Mouse (Mus musculus): ENCODE results near the gene Gm10309. TPM values are rescaled to one million over a fixed set of nuclear protein-coding genes. Genes with fewer than 3 reads are reported as not detected.
A peak's percentile ranks its signal among the peaks of the same experiment; 100 is the strongest.

Gm10309 gene
- polyA plus RNA-seq, 1 experiment from 2014 or later = 0.45 TPM

GRCm38 (mm10) chr17:86507342-86508211 lies 2.5 kb upstream of the Gm10309 start:
- Histone ChIP-seq H3K4me3 (no peak overlapping the region), H3K4me2 (no peak overlapping the region), H3K27ac (no peak overlapping the region), H3K36me3 (replicated peaks) (no peaks in the 10 kb centered on the region), H3K9me3 (no peaks in the 10 kb centered on the region), H3K9ac (no peak overlapping the region), H3K27me3 (replicated peaks) (no peaks in the 10 kb centered on the region), H3K4me1 (0 out of 2 replicates have a peak, but pooled peaks cover 4% of the 10 kb centered on the region)
- 0 out of 2 replicates have a peak, but pooled peaks have one; percentile 14 for ATAC-seq (replicated peaks)
- WGBS = 66% methylated on average over 19 of the region's 19 CpGs

GRCm38 (mm10) chr17:86506881-86507280 lies 1.8 kb upstream of the Gm10309 start:
- WGBS = 71% methylated on average over 5 of the region's 5 CpGs

GRCm38 (mm10) chr17:86503208-86503897 lies 1.7 kb downstream of the Gm10309 start:
- H3K36me3 ChIP-seq (replicated peaks) = no peaks in the 10 kb centered on the region
- ATAC-seq (replicated peaks) = no peak
- H3K9ac ChIP-seq = no peak overlapping the region
- no peak overlapping the region for H3K4me2 ChIP-seq
- no peak overlapping the region for H3K4me3 ChIP-seq
- no peaks in the 10 kb centered on the region for H3K9me3 ChIP-seq
- H3K27me3 ChIP-seq (replicated peaks) = no peaks in the 10 kb centered on the region
- 0 out of 2 replicates have a peak, but pooled peaks cover 4% of the 10 kb centered on the region for H3K4me1 ChIP-seq
- H3K27ac ChIP-seq = no peak overlapping the region
- WGBS = 93% methylated on average over 9 of the region's 9 CpGs

More at GRCm38 (mm10) chr17:86506881-86507280, 1.8 kb upstream of the Gm10309 start:
- Histone ChIP-seq H3K27me3 (replicated peaks) (no peaks in the 10 kb centered on the region), H3K4me3 (no peak overlapping the region), H3K36me3 (replicated peaks) (no peaks in the 10 kb centered on the region), H3K4me2 (no peak overlapping the region), H3K9me3 (no peaks in the 10 kb centered on the region), H3K27ac (0 out of 2 replicates have a peak overlapping the region, but pooled peaks have one; percentile 23), H3K9ac (no peak overlapping the region), H3K4me1 (0 out of 2 replicates have a peak, but pooled peaks cover 4% of the 10 kb centered on the region)
- ATAC-seq (replicated peaks) = no peak

GRCm38 (mm10) chr17:86501393-86501792 lies 3.6 kb downstream of the Gm10309 start:
- Histone ChIP-seq H3K27ac (no peak overlapping the region), H3K4me1 (no peaks in the 10 kb centered on the region), H3K9ac (no peak overlapping the region), H3K9me3 (no peaks in the 10 kb centered on the region), H3K27me3 (replicated peaks) (no peaks in the 10 kb centered on the region), H3K36me3 (replicated peaks) (no peaks in the 10 kb centered on the region), H3K4me3 (no peak overlapping the region), H3K4me2 (no peak overlapping the region)
- ATAC-seq (replicated peaks) = no peak
- 89% methylated on average over 4 of the region's 4 CpGs for WGBS

- H3K27ac ChIP-seq = no peak overlapping the region
- no peaks in the 10 kb centered on the region for H3K4me1 ChIP-seq
- H3K9me3 ChIP-seq = no peaks in the 10 kb centered on the region
- no peak overlapping the region for H3K4me3 ChIP-seq
- 71% methylated on average over 15 of the region's 15 CpGs for WGBS
- ATAC-seq (replicated peaks) = no peak
- H3K36me3 ChIP-seq (replicated peaks) = no peaks in the 10 kb centered on the region
- H3K27me3 ChIP-seq (replicated peaks) = no peaks in the 10 kb centered on the region
- H3K4me2 ChIP-seq = no peak overlapping the region
- no peak overlapping the region for H3K9ac ChIP-seq
These were observed 5.5 kb downstream of the Gm10309 start for GRCm38 (mm10) chr17:86499359-86500045.

GRCm38 (mm10) chr17:86497302-86497701 lies 7.7 kb downstream of the Gm10309 start:
- no peak overlapping the region for H3K9ac ChIP-seq
- no peak overlapping the region for H3K27ac ChIP-seq
- H3K27me3 ChIP-seq (replicated peaks) = no peaks in the 10 kb centered on the region
- H3K4me1 ChIP-seq = no peaks in the 10 kb centered on the region
- no peak overlapping the region for H3K4me2 ChIP-seq
- no peak overlapping the region for H3K4me3 ChIP-seq
- 81% methylated on average over 4 of the region's 4 CpGs for WGBS
- no peak for ATAC-seq (replicated peaks)
- no peaks in the 10 kb centered on the region for H3K9me3 ChIP-seq
- H3K36me3 ChIP-seq (replicated peaks) = no peaks in the 10 kb centered on the region

- Histone ChIP-seq H3K9ac (no peak overlapping the region), H3K36me3 (replicated peaks) (no peaks in the 10 kb centered on the region), H3K4me1 (no peaks in the 10 kb centered on the region), H3K4me2 (no peak overlapping the region), H3K27ac (no peak overlapping the region), H3K9me3 (no peaks in the 10 kb centered on the region), H3K27me3 (replicated peaks) (no peaks in the 10 kb centered on the region), H3K4me3 (no peak overlapping the region)
- no peak for ATAC-seq (replicated peaks)
- WGBS = 94% methylated on average over 9 of the region's 9 CpGs
These were observed 8.8 kb downstream of the Gm10309 start for GRCm38 (mm10) chr17:86496123-86496771.

- WGBS = 75% methylated on average over 6 of the region's 6 CpGs
- no peak overlapping the region for H3K4me2 ChIP-seq
These were observed 10.1 kb downstream of the Gm10309 start for GRCm38 (mm10) chr17:86494895-86495294.

GRCm38 (mm10) chr17:86494494-86494893 lies 10.5 kb downstream of the Gm10309 start:
- Histone ChIP-seq H3K27me3 (replicated peaks) (no peaks in the 10 kb centered on the region), H3K4me1 (no peaks in the 10 kb centered on the region), H3K4me2 (no peak overlapping the region), H3K9me3 (no peaks in the 10 kb centered on the region), H3K9ac (no peak overlapping the region), H3K4me3 (no peak overlapping the region), H3K36me3 (replicated peaks) (no peaks in the 10 kb centered on the region), H3K27ac (no peak overlapping the region)
- WGBS = 90% methylated on average over 6 of the region's 6 CpGs
- no peak for ATAC-seq (replicated peaks)

More at GRCm38 (mm10) chr17:86494895-86495294, 10.1 kb downstream of the Gm10309 start:
- Histone ChIP-seq H3K36me3 (replicated peaks) (no peaks in the 10 kb centered on the region), H3K4me1 (no peaks in the 10 kb centered on the region), H3K27ac (no peak overlapping the region), H3K27me3 (replicated peaks) (no peaks in the 10 kb centered on the region), H3K9me3 (no peaks in the 10 kb centered on the region), H3K4me3 (no peak overlapping the region), H3K9ac (no peak overlapping the region)
- ATAC-seq (replicated peaks) = no peak

- Histone ChIP-seq H3K4me2 (no peak overlapping the region), H3K4me1 (no peaks in the 10 kb centered on the region), H3K27ac (no peak overlapping the region), H3K9ac (no peak overlapping the region), H3K36me3 (replicated peaks) (no peaks in the 10 kb centered on the region), H3K4me3 (no peak overlapping the region), H3K27me3 (replicated peaks) (no peaks in the 10 kb centered on the region), H3K9me3 (no peaks in the 10 kb centered on the region)
- 86% methylated on average over 8 of the region's 8 CpGs for WGBS
- no peak for ATAC-seq (replicated peaks)
These were observed 11.1 kb downstream of the Gm10309 start for GRCm38 (mm10) chr17:86493891-86494420.

- H3K36me3 ChIP-seq (replicated peaks) = no peaks in the 10 kb centered on the region
- no peak overlapping the region for H3K27ac ChIP-seq
- no peak overlapping the region for H3K4me3 ChIP-seq
- no peak overlapping the region for H3K9ac ChIP-seq
- H3K4me1 ChIP-seq = no peaks in the 10 kb centered on the region
- ATAC-seq (replicated peaks) = no peak
- no peaks in the 10 kb centered on the region for H3K27me3 ChIP-seq (replicated peaks)
- H3K9me3 ChIP-seq = no peaks in the 10 kb centered on the region
- 91% methylated on average over 7 of the region's 7 CpGs for WGBS
- H3K4me2 ChIP-seq = no peak overlapping the region
These were observed 12.7 kb downstream of the Gm10309 start for GRCm38 (mm10) chr17:86492376-86492775.

Data from midbrain, embryonic 15.5 days (tissue).